Mouse (Mus musculus) spleen, adult 2 months (tissue): ENCODE results near the gene Wwox.

Experiments used
- CTCF ChIP-seq: fragments of 200-500 bp; IDR thresholded peaks from 2 replicates; pipeline ENCODE4 v1.5.1; 2011; ENCODE audit warnings: mild to moderate bottlenecking, inconsistent platforms; ENCODE audit not compliant: insufficient read depth, insufficient read length, insufficient replicate concordance; ENCODE audit errors: extremely low read depth
- POLR2A ChIP-seq: fragments of 200-500 bp; IDR thresholded peaks from 2 replicates; pipeline ENCODE4 v1.6.1; 2011; ENCODE audit warnings: low read depth, low read length, inconsistent platforms

DNA sequence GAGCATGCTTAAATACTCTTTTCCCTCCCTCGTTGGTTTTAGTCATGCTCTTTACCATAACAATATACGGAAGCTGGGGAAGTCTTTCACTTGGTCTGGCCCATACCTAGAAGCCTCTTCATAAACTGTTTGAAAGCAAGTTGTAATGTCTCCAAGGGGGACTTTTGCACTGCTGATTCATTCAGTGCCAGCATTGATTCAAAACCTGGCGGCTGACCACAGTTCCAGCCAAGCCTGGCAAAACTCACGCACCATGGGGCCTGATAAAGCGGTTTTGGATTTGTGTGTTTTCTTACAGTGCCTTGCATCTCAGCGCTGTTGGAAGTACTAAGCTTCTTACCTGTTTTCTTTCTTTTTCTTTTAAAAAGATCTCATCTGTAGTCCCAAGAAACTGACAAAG lies 834.5 kb downstream of the Wwox start:
- TF ChIP-seq POLR2A (no peak), CTCF (no peak)
